Mouse (Mus musculus): Measurements from ENCODE around the gene Gfpt2. TPM values are rescaled to one million over a fixed set of nuclear protein-coding genes. Genes with fewer than 3 reads are reported as not detected.

Gene Gfpt2
- 28.0 and 37.1 TPM in 2 replicates for total RNA-seq (2012; rRNA removed)

GRCm38 (mm10) chr11:49793619-49794341, at the start of gene Gfpt2:
Gene Gfpt2 (plus strand): TSS chr11:49794178.
- H3K4me1 ChIP-seq (ENCODE audit: control insufficient read depth in 2 of 2, insufficient read depth in 2 of 2, low read length in 2 of 2, poor library complexity in 1 of 2): peaks cover 0 to 13% of the 10 kb centered on the region in 2 experiments; a peak in 2 of 4 replicates
- no peak for DNase-seq (ENCODE audit: low read depth, low spot score)
- H3K9ac ChIP-seq (ENCODE audit: insufficient read depth, low read depth, low read length, poor library complexity, severe bottlenecking): peak within 1 kb of the TSS; percentile 85
- in situ Hi-C loops (cut with MboI; ENCODE audit: low sequenced_read_pairs in 2 of 2, unreplicated experiment in 2 of 2): no loop called here
- TF ChIP-seq HCFC1 (IDR thresholded peaks at IDR 0.05; ENCODE audit: borderline replicate concordance, insufficient read depth, low read length) (peak; percentile 55; the same call in 1 of the 2 replicates), ZC3H11A (IDR thresholded peaks at IDR 0.05; ENCODE audit: borderline replicate concordance, low read depth, low read length) (no peak)
- H3K36me3 ChIP-seq (ENCODE audit: control insufficient read depth, insufficient read depth, low read length, poor library complexity, severe bottlenecking): 0 out of 2 replicates have a peak, but pooled peaks cover 3% of the 10 kb centered on the region
- peak within 1 kb of the TSS; percentile 84 for H3K4me3 ChIP-seq (ENCODE audit: insufficient read depth in 1 of 2, low read depth in 1 of 2, low read length in 2 of 2, poor library complexity in 1 of 2, severe bottlenecking in 1 of 2)
- H3K9me3 ChIP-seq (ENCODE audit: control insufficient read depth, insufficient read depth, low read depth, low read length): no peaks in the 10 kb centered on the region
- no peak within 1 kb of the TSS for H3K27ac ChIP-seq (ENCODE audit: insufficient read depth, low read depth, low read length, poor library complexity, severe bottlenecking)

- DNase-seq (ENCODE audit: low read depth, low spot score): no peak
- Histone ChIP-seq H3K9me3 (ENCODE audit: control insufficient read depth, insufficient read depth, low read depth, low read length) (no peaks in the 10 kb centered on the region), H3K27ac (ENCODE audit: insufficient read depth, low read depth, low read length, poor library complexity, severe bottlenecking) (no peak overlapping the region), H3K9ac (ENCODE audit: insufficient read depth, low read depth, low read length, poor library complexity, severe bottlenecking) (no peak overlapping the region), H3K4me3 (ENCODE audit: insufficient read depth in 1 of 2, low read depth in 1 of 2, low read length in 2 of 2, poor library complexity in 1 of 2, severe bottlenecking in 1 of 2) (no peak overlapping the region), H3K4me1 (ENCODE audit: control insufficient read depth in 2 of 2, insufficient read depth in 2 of 2, low read length in 2 of 2, poor library complexity in 1 of 2) (peaks cover 6 to 15% of the 10 kb centered on the region in 2 experiments), H3K36me3 (ENCODE audit: control insufficient read depth, insufficient read depth, low read length, poor library complexity, severe bottlenecking) (no peaks in the 10 kb centered on the region)
- TF ChIP-seq CHD2 (IDR thresholded peaks at IDR 0.05; ENCODE audit: low read depth, low read length) (no peak), MAFK (IDR thresholded peaks at IDR 0.05; ENCODE audit: insufficient read depth, low read depth, low read length) (no peak), ZNF384 (IDR thresholded peaks at IDR 0.05; ENCODE audit: low read depth, low read length) (no peak), ZC3H11A (IDR thresholded peaks at IDR 0.05; ENCODE audit: borderline replicate concordance, low read depth, low read length) (no peak), HCFC1 (IDR thresholded peaks at IDR 0.05; ENCODE audit: borderline replicate concordance, insufficient read depth, low read length) (no peak)
- in situ Hi-C loops (cut with MboI; ENCODE audit: low sequenced_read_pairs in 2 of 2, unreplicated experiment in 2 of 2): no loop called here
Measured at GRCm38 (mm10) chr11:49744981-49745380, 49.0 kb upstream of the Gfpt2 start.

GRCm38 (mm10) chr11:49745839-49746238, 48.1 kb upstream of the Gfpt2 start:
- in situ Hi-C loops (cut with MboI; ENCODE audit: low sequenced_read_pairs in 2 of 2, unreplicated experiment in 2 of 2): no loop called here
- no peak overlapping the region for H3K9ac ChIP-seq (ENCODE audit: insufficient read depth, low read depth, low read length, poor library complexity, severe bottlenecking)
- H3K27ac ChIP-seq (ENCODE audit: insufficient read depth, low read depth, low read length, poor library complexity, severe bottlenecking): no peak overlapping the region
- no peak overlapping the region for H3K4me3 ChIP-seq (ENCODE audit: insufficient read depth in 1 of 2, low read depth in 1 of 2, low read length in 2 of 2, poor library complexity in 1 of 2, severe bottlenecking in 1 of 2)
- DNase-seq (ENCODE audit: low read depth, low spot score): no peak
- H3K9me3 ChIP-seq (ENCODE audit: control insufficient read depth, insufficient read depth, low read depth, low read length): no peaks in the 10 kb centered on the region
- H3K36me3 ChIP-seq (ENCODE audit: control insufficient read depth, insufficient read depth, low read length, poor library complexity, severe bottlenecking): no peaks in the 10 kb centered on the region
- no peak for TF ChIP-seq MAFK (IDR thresholded peaks at IDR 0.05; ENCODE audit: insufficient read depth, low read depth, low read length)
- TF ChIP-seq ZC3H11A (IDR thresholded peaks at IDR 0.05; ENCODE audit: borderline replicate concordance, low read depth, low read length): no peak
- TF ChIP-seq ZNF384 (IDR thresholded peaks at IDR 0.05; ENCODE audit: low read depth, low read length): no peak
- TF ChIP-seq HCFC1 (IDR thresholded peaks at IDR 0.05; ENCODE audit: borderline replicate concordance, insufficient read depth, low read length): no peak
- no peak for TF ChIP-seq CHD2 (IDR thresholded peaks at IDR 0.05; ENCODE audit: low read depth, low read length)
- peaks cover 6 to 12% of the 10 kb centered on the region in 2 experiments for H3K4me1 ChIP-seq (ENCODE audit: control insufficient read depth in 2 of 2, insufficient read depth in 2 of 2, low read length in 2 of 2, poor library complexity in 1 of 2)

DNA sequence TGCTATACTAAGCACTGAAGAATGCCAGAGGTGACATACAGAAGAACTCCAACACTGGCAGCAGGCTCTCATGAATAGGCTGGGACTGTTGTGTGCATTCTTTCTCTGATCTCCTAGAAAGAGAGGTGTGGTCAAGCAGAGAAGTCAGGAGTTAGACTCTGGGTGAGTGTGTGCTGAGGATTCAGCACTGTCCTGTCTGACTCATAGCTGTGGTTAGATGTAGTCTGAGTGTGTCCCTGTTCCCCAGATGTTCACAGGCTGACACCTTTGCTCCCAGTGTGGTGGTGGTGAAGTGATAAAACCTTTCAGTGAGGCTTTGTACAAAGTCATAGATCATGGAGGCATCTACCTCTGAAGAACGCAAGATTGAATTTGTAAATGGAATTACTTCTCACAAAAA, 47.2 kb upstream of the Gfpt2 start:
- H3K27ac ChIP-seq (ENCODE audit: insufficient read depth, low read depth, low read length, poor library complexity, severe bottlenecking): no peak overlapping the region
- no peak for DNase-seq (ENCODE audit: low read depth, low spot score)
- in situ Hi-C loops (cut with MboI; ENCODE audit: low sequenced_read_pairs in 2 of 2, unreplicated experiment in 2 of 2): no loop called here
- TF ChIP-seq MAFK (IDR thresholded peaks at IDR 0.05; ENCODE audit: insufficient read depth, low read depth, low read length): no peak
- TF ChIP-seq ZC3H11A (IDR thresholded peaks at IDR 0.05; ENCODE audit: borderline replicate concordance, low read depth, low read length): no peak
- TF ChIP-seq CHD2 (IDR thresholded peaks at IDR 0.05; ENCODE audit: low read depth, low read length): no peak
- no peak for TF ChIP-seq ZNF384 (IDR thresholded peaks at IDR 0.05; ENCODE audit: low read depth, low read length)
- TF ChIP-seq HCFC1 (IDR thresholded peaks at IDR 0.05; ENCODE audit: borderline replicate concordance, insufficient read depth, low read length): no peak
- peaks cover 6 to 8% of the 10 kb centered on the region in 2 experiments for H3K4me1 ChIP-seq (ENCODE audit: control insufficient read depth in 2 of 2, insufficient read depth in 2 of 2, low read length in 2 of 2, poor library complexity in 1 of 2)
- H3K9ac ChIP-seq (ENCODE audit: insufficient read depth, low read depth, low read length, poor library complexity, severe bottlenecking): no peak overlapping the region
- no peak overlapping the region for H3K4me3 ChIP-seq (ENCODE audit: insufficient read depth in 1 of 2, low read depth in 1 of 2, low read length in 2 of 2, poor library complexity in 1 of 2, severe bottlenecking in 1 of 2)
- H3K9me3 ChIP-seq (ENCODE audit: control insufficient read depth, insufficient read depth, low read depth, low read length): no peaks in the 10 kb centered on the region
- no peaks in the 10 kb centered on the region for H3K36me3 ChIP-seq (ENCODE audit: control insufficient read depth, insufficient read depth, low read length, poor library complexity, severe bottlenecking)
